Mouse (Mus musculus) lung, postnatal 36 days (tissue): ENCODE results near the gene Ptpn14.
A peak's percentile ranks its signal among the peaks of the same experiment; 100 is the strongest.

Experiments used
- DNase-seq: peaks from one replicate; pipeline ENCODE4 v3.0.0; 2022; ENCODE audit warnings: mixed read lengths

Ptpn14 gene

GRCm38 (mm10) chr1:189718600-189718999, 9.5 kb upstream of the Ptpn14 start:
- no peak for DNase-seq

- DNase-seq = no peak
Observed at GRCm38 (mm10) chr1:189726121-189726520, 1.9 kb upstream of the Ptpn14 start.

GRCm38 (mm10) chr1:189727346-189727883, 653 bp upstream of the Ptpn14 start:
- DNase-seq = peak; percentile 91

DNA sequence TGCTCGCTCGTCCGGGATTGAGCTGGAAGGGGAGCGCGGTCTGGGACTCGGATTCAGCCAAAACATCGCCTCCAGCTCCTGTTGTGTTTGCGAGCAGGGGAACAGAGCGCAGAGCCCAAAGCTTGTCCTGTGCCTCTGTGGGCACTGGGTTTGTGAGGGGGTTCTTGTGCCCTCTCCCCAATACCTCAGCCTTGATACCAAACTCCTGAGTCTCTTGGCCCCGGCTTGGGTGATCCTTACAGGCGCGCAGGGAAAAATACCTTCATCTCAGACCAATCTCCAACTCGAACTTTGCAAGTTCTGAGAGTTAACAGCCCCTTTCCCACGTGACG, 682 bp downstream of the Ptpn14 start:
- DNase-seq = no peak

DNA sequence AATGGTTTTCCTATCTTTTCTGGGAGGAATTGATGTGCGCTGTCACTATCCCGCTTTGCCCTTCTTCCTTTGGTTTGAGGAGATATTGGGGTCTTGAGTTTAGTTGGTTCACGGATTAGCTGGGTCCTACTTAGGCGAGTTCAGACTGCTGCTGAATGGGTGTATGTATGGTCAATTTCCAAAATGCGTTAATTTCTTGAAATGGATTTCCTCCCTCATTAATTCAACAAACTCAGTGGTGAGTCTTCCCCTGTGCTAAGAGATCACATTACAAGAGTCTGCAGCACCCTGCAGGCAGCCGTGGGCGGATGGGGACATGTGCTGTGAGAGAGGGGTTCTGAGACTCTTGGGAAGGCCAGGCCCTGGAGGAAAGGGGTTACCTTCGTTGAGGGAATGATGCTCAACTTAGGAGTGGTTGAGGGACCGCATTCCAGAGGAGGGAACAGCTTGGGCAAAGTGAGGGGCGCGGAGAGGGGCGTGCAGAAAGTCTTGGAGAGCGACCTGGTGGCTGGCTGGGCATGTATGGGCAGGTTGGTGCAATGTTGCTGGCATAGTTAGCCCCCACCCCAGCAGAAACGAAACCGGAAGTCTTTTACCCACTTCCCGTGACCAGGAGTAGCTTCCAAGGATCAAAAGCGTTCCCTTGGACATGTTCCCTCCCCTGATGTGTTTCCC, 1.2 kb downstream of the Ptpn14 start:
- no peak for DNase-seq

DNA sequence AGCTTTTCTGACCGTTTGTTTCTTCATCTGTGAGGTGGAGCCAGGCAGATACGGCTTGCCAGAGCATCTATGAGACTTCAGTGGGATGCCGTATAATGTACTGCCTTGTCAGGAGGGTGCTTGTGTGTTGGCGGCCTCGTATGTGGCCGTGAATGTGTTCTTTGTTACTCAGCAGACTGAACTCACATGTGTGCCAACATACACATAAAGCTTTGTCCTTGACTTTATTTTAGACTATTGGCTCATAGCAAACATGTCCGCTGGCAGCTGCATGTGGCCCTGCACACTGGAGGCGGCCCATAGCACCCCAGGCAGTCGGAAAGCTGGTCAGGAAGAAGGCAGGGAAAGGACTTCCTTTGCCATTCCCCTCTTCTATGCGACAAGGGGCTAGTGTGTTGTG, 3.6 kb downstream of the Ptpn14 start:
- no peak for DNase-seq

DNA sequence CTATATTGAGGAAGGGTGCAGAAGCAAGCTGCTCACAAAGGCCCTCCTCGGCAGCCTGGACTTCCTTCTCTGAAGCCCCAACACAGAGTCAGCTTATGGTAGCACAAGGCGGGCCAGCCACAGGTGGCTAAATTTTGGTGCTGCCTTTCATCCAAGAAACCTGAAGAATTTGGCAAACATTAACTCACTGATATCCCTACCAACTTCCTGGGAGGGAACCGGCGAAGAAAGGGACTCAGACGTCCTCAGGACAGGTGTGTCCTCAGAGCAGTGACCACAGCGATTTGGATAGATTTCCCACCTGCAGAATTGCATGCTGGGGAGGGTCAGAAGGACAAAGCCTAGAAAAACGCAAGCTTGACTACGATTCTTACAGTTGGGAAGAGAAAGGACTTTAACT, 4.1 kb downstream of the Ptpn14 start:
- DNase-seq = no peak

DNA sequence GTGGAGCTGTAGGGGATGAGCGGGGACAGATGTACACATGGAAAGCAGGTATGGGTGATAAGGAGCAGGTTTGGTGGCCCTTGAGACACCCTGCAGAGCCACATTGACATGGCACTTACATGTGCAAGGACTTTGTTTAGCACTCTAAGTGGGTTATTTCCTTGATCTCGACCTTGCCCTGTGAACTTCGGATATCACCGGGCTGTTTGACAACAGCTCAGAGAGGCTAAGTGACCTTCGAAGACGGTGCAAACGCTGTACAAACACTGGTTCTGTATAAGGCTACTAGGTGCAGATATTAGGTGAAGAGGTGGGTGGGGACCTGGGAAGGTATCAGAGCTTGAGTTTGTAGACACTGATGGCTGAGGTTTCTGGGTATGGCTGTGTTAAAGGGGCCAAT, 12.0 kb downstream of the Ptpn14 start:
- DNase-seq = no peak

- no peak for DNase-seq
Observed at GRCm38 (mm10) chr1:189742041-189742440, 14.0 kb downstream of the Ptpn14 start.

- DNase-seq = no peak
Observed at GRCm38 (mm10) chr1:189743136-189743535, 15.1 kb downstream of the Ptpn14 start.

GRCm38 (mm10) chr1:189744914-189745710, 17.0 kb downstream of the Ptpn14 start:
- no peak for DNase-seq

DNA sequence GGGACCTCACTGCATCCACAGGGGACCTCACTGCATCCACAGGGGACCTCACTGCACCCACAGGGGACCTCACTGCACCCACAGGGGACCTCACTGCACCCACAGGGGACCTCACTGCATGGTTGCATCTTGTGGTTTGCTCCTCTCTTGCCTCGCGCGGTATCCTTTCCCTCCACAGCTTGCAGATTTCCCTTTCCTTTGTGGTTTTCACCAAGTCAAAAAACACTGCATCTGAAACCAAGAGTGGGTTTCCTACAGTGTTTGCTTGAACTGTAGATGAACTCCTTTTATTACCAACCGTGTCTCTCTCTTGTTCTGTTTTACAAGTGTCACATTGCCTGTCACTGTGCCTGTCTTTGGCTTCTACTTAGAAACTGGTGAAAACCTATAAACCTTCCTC, 18.5 kb downstream of the Ptpn14 start:
- DNase-seq = no peak

GRCm38 (mm10) chr1:189749789-189750188, 21.7 kb downstream of the Ptpn14 start:
- DNase-seq = no peak

DNA sequence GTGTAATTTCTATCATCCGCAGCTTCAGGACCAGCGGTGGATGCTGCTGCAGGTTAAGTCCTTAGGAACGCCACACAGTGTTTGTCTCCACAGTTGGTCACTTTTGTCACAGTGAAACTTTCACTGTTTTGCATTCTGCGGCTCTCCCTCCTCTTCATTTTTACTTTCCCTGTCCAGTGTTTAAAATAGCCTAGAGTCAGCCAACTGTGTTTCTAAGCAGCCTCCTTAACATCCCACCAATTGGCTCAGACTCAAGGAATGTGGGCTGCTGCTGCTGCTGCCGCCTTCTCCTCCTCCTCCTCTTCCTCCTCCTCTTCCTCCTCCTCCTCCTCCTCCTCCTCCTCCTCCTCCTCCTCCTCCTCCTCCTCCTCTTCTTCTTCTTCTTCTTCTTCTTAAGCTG, 22.2 kb downstream of the Ptpn14 start:
- DNase-seq = no peak

GRCm38 (mm10) chr1:189752245-189752644, 24.2 kb downstream of the Ptpn14 start:
- no peak for DNase-seq

DNA sequence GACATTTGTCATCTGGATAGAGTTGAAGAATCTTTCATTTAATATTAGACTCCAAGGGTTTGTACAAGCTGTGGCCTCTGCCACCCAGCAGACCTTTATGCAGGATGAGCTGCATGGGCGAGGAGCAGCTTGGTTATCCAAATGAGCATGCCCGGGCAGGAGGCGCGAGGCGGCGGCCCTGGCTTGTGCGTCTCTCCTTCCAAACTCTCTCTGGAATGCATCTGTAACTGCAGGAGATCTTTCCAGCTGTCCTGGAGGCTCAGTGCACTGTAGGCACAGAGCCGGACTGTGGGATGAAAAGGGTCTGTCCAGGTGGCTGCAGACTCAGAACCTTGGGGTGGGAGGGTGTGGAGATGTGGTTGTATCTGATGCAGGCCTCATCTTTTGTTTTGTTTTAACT, 27.0 kb downstream of the Ptpn14 start:
- DNase-seq = no peak

DNA sequence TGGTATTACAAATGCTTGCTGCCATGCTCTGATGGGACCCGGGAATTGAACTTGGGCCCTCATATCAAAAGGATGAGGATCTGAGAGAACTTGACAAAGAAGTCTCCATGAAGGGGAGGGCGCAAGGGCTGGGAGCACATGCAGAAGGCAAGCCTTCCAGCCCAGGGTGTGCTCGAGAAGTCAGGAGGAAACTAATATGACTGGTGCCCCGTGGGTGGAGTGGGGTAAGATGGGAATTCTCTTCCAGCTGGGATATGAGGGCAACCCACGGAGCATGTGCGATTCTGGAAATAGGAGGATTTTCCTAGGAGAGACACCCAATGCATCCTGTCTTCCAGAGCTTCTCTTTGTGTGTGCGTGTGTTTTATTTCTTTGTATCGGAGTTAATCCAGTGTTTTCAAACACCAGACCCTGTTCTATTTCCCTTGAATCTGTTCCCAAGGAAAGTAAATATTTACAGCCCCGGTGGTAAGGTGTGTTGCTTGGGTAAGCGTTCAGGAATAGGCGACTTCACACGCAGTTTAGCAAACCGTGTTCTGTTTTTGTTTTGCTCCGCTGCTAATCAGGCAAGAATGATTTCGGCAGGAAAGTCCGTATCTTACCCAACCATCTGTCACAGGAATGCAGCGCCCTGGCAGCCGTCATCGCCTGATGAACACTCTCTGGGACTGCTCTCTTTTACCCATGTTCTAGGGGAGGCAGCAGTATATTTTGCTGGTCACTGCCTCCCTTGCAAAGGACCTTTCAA, 28.4 kb downstream of the Ptpn14 start:
- peak; percentile 43 for DNase-seq

- DNase-seq = no peak
Observed at GRCm38 (mm10) chr1:189757054-189757408, 29.0 kb downstream of the Ptpn14 start.

DNA sequence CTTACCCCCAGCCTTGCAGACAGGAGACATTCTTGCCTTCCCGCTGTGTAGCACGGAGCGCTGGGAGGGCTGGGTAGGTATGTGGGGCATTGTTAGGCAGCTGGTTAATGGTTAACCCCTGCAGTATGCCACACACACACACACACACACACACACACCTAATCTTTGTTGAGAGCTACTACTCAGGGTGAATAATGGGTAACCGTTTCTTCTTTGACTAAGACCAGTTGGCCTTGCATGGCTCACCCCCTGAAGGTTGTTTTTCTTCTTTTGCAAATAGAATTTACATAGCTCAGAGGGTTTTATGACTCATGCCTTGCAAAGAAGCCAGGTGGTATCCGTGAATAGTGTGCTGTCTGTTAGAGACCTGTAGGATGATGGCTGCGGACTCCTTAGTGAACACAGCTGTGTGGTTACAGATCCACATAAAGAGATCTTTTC, 33.5 kb downstream of the Ptpn14 start:
- DNase-seq = peak; percentile 39

- DNase-seq = peak; percentile 66
Observed at GRCm38 (mm10) chr1:189764258-189764657, 36.2 kb downstream of the Ptpn14 start.

DNA sequence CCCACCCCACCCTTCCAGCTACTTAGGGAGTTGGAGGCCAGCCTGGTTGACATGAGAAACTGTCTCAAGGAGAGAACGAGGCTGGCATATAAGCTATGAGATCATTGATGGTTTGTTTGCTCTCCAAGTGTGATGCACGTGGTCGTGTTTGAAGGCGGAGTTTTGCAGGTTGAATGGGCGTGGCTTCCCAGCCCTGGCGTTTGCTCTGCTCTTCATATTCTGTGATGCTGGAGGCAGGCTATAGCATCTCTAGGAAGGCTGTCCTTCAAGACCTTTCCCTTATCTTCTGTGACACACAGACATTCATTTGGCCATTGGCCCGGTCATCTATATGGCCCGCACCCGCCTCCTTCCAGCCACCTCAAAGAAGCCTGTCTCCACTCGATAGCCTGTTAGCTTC, 39.1 kb downstream of the Ptpn14 start:
- DNase-seq = no peak

- no peak for DNase-seq
Observed at GRCm38 (mm10) chr1:189767910-189768309, 39.8 kb downstream of the Ptpn14 start.

DNA sequence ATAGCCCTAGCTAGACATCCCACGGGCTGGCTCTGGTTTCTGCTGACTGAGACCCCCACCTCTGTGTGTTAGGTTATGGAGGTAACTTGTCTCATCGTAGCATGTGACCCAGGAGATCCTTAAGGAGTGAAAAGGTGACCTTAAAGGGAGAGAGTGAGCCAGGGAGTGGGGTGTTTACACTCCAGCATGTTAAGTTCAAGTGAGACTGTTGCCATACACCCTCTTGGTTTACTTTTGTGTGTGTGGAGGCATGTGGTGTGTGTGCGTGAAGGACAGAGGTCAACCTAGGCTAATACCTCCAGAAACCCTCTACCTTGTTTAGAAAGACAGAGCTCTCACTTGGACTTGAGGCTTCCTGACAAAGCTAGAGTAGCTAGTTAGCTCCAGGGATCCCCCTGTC, 42.4 kb downstream of the Ptpn14 start:
- no peak for DNase-seq

DNA sequence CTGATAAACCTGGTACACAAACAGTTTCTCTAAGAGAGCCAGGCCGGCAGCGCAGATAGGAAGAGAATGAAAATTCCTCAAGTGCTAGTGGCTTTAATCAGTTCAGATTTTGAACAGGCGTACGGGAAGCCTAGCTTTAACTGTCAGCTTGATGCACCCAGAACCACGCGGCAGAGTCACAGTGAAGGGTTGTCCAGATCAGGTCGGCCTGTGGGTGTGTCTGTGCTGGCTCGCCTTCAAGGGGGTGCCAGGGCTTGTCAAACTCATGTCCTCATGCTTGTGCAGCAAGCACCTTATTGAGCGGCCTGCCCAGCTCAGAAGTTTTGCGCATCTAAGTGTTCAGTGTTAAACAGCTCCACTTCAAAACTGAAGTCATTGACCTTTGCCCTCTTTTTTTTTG, 44.6 kb downstream of the Ptpn14 start:
- no peak for DNase-seq
